In genomic region chr9:49403711-49404110, GRCm38 (mm10) we compare ENCODE assay signal across 25 mouse cellular contexts. TPM values are rescaled to one million over a fixed set of nuclear protein-coding genes. Genes with fewer than 3 reads are reported as not detected.
DNase-seq lines count a peak whose midpoint lies in the region; ATAC-seq and TF ChIP-seq lines count a peak whose summit lies in the region.
"Had no signal": no experiment of that assay in that cellular context is flagged by ENCODE, and none has a peak within 500 bp of the region (broad histone marks: within the 10 kb centered on the region; RNA-seq: fewer than 3 reads in every experiment).

No protein-coding gene starts in this region.

- TF ChIP-seq POLR2A in limb, embryonic 14.5 days (IDR thresholded peaks at IDR 0.05; ENCODE audit: borderline replicate concordance, extremely low read depth, insufficient read depth, insufficient read length): no peak
- no peak for TF ChIP-seq POLR2A in MEL (IDR thresholded peaks at IDR 0.05; ENCODE audit: control insufficient read depth in 1 of 2, insufficient read depth in 1 of 2, low read depth in 1 of 2, low read length in 2 of 2, poor library complexity in 1 of 2)

- H3K27me3 ChIP-seq in limb, embryonic 14.5 days (ENCODE audit: control insufficient read depth, insufficient read depth, low read length): no peaks in the 10 kb centered on the region
- H3K27me3 ChIP-seq in limb, embryonic 10.5 days (ENCODE audit: low read depth, poor library complexity, severe bottlenecking): no peaks in the 10 kb centered on the region
- no peaks in the 10 kb centered on the region; a peak in 1 of 4 replicates for H3K27me3 ChIP-seq in MEL (ENCODE audit: control insufficient read depth in 1 of 2, insufficient read depth in 2 of 2, low read length in 2 of 2)
- H3K27me3 ChIP-seq: embryonic facial prominence, embryonic 13.5 days; forebrain, embryonic 13.5 days; heart, embryonic 12.5 days; intestine, embryonic 15.5 days had no signal

- WGBS in limb, embryonic 14.5 days: 37% methylated on average over 2 of the region's 2 CpGs
- 75% methylated on average over 2 of the region's 2 CpGs for WGBS in limb, embryonic 10.5 days

- no peak overlapping the region for H3K27ac ChIP-seq in limb, embryonic 14.5 days (replicated peaks; ENCODE audit: low read depth, low read length)
- H3K27ac ChIP-seq in limb, embryonic 10.5 days: no peak overlapping the region
- no peak overlapping the region for H3K27ac ChIP-seq in MEL (ENCODE audit: control insufficient read depth, low read depth, low read length)
- no peak overlapping the region for H3K27ac ChIP-seq in layer of hippocampus, adult 2 months
- H3K27ac ChIP-seq: embryonic facial prominence, embryonic 13.5 days; forebrain, embryonic 13.5 days; hindbrain, embryonic 10.5 days; hindbrain, embryonic 14.5 days; intestine, embryonic 15.5 days had no signal

- no peak for TF ChIP-seq RAD21 in MEL (IDR thresholded peaks at IDR 0.05; ENCODE audit: low read depth, low read length)

- H3K4me3 ChIP-seq in limb, embryonic 14.5 days (replicated peaks; ENCODE audit: low read length): no peak overlapping the region
- no peak overlapping the region for H3K4me3 ChIP-seq in limb, embryonic 10.5 days
- no peak overlapping the region for H3K4me3 ChIP-seq in MEL (ENCODE audit: control insufficient read depth in 1 of 2, insufficient read depth in 1 of 2, low read depth in 2 of 2, low read length in 2 of 2)
- H3K4me3 ChIP-seq in layer of hippocampus, adult 2 months: no peak overlapping the region
- H3K4me3 ChIP-seq: embryonic facial prominence, embryonic 13.5 days; forebrain, embryonic 13.5 days; heart, embryonic 12.5 days; hindbrain, embryonic 10.5 days; intestine, embryonic 15.5 days had no signal

- H3K9me3 ChIP-seq in limb, embryonic 14.5 days (ENCODE audit: control insufficient read depth, low read length): no peaks in the 10 kb centered on the region
- no peaks in the 10 kb centered on the region for H3K9me3 ChIP-seq in limb, embryonic 10.5 days (replicated peaks)
- H3K9me3 ChIP-seq in MEL (replicated peaks; ENCODE audit: insufficient read depth, low read length): no peaks in the 10 kb centered on the region
- H3K9me3 ChIP-seq: embryonic facial prominence, embryonic 13.5 days; forebrain, embryonic 13.5 days; hindbrain, embryonic 10.5 days; intestine, embryonic 15.5 days had no signal

- ATAC-seq in limb, embryonic 14.5 days (ENCODE audit: low FRiP score, low read depth): no peak
- no peak for ATAC-seq in megakaryocyte-erythroid progenitor cell, adult 5-6 weeks (replicated peaks; ENCODE audit: low FRiP score, low TSS enrichment, poor library complexity, severe bottlenecking)
- ATAC-seq: forebrain, embryonic 13.5 days; intestine, embryonic 15.5 days had no signal

- TF ChIP-seq CTCF in MEL (IDR thresholded peaks at IDR 0.05 in 2 of 3, conservative IDR thresholded peaks at IDR 0.05 in 1 of 3; ENCODE audit: control insufficient read depth in 1 of 3, insufficient read depth in 1 of 3, low read depth in 2 of 3, low read length in 3 of 3, poor library complexity in 1 of 3, severe bottlenecking in 1 of 3): no peak
- no peak for TF ChIP-seq CTCF in layer of hippocampus, adult 2 months (conservative IDR thresholded peaks at IDR 0.05)

- TF ChIP-seq EP300 in MEL (IDR thresholded peaks at IDR 0.05; ENCODE audit: low read depth in 1 of 2, low read length in 2 of 2): no peak

- no peaks in the 10 kb centered on the region for H3K36me3 ChIP-seq in limb, embryonic 14.5 days (ENCODE audit: control insufficient read depth, insufficient read depth, low read length)
- no peaks in the 10 kb centered on the region for H3K36me3 ChIP-seq in limb, embryonic 10.5 days
- no peaks in the 10 kb centered on the region for H3K36me3 ChIP-seq in MEL (ENCODE audit: control insufficient read depth in 1 of 2, insufficient read depth in 2 of 2, low read length in 2 of 2)
- H3K36me3 ChIP-seq: embryonic facial prominence, embryonic 13.5 days; heart, embryonic 12.5 days; hindbrain, embryonic 10.5 days; intestine, embryonic 15.5 days had no signal

- no peaks in the 10 kb centered on the region for H3K4me1 ChIP-seq in limb, embryonic 14.5 days (ENCODE audit: control insufficient read depth, insufficient read depth, low read length)
- no peaks in the 10 kb centered on the region for H3K4me1 ChIP-seq in limb, embryonic 10.5 days
- H3K4me1 ChIP-seq in MEL (ENCODE audit: control insufficient read depth in 1 of 2, insufficient read depth in 2 of 2, low read length in 2 of 2): no peaks in the 10 kb centered on the region
- H3K4me1 ChIP-seq: embryonic facial prominence, embryonic 13.5 days; forebrain, embryonic 13.5 days; heart, embryonic 12.5 days; intestine, embryonic 15.5 days had no signal

- peak; percentile 63 for DNase-seq in limb, embryonic 14.5 days (ENCODE audit: low spot score)
- no peak for DNase-seq in limb, embryonic 10.5 days (ENCODE audit: low spot score)
- DNase-seq in MEL (ENCODE audit: low read depth, low spot score): peak; percentile 2
- peak; percentile 22 for DNase-seq in embryo, embryonic 11 days
- DNase-seq in layer of hippocampus, adult 2 months (ENCODE audit: low spot score in 2 of 2): no peak
- no peak for DNase-seq in gastrocnemius, postnatal 25 days
- DNase-seq: adrenal gland, adult 2 months; adrenal gland, postnatal 25 days; cerebellum, adult 11 months; cerebellum, adult 8-10 months; gastrocnemius, postnatal 14 days; kidney, adult 18-20 months had no signal

- no peaks in the 10 kb centered on the region for H3K79me2 ChIP-seq in MEL (ENCODE audit: control insufficient read depth, insufficient read depth, low read length, poor library complexity)

- no peak overlapping the region for H3K4me2 ChIP-seq in limb, embryonic 14.5 days (replicated peaks; ENCODE audit: low read depth, low read length, severe bottlenecking)
- H3K4me2 ChIP-seq: embryonic facial prominence, embryonic 13.5 days; forebrain, embryonic 13.5 days; heart, embryonic 12.5 days; hindbrain, embryonic 14.5 days; intestine, embryonic 15.5 days had no signal

- no peak overlapping the region for H3K9ac ChIP-seq in limb, embryonic 14.5 days (ENCODE audit: low read depth, low read length, severe bottlenecking)
- no peak overlapping the region for H3K9ac ChIP-seq in MEL (ENCODE audit: control insufficient read depth, low read depth, low read length, poor library complexity, severe bottlenecking)
- H3K9ac ChIP-seq: embryonic facial prominence, embryonic 13.5 days; forebrain, embryonic 13.5 days; heart, embryonic 12.5 days; hindbrain, embryonic 14.5 days; intestine, embryonic 15.5 days had no signal

TF ChIP-seq in MEL, 35 proteins besides CTCF, POLR2A, EP300 and RAD21:
- TF ChIP-seq NELFE (IDR thresholded peaks at IDR 0.05; ENCODE audit: low read depth, low read length) (no peak), ELF1 (IDR thresholded peaks at IDR 0.05; ENCODE audit: low read depth, low read length) (no peak), UBTF (IDR thresholded peaks at IDR 0.05; ENCODE audit: borderline replicate concordance, insufficient read depth, low read depth, low read length) (no peak), BHLHE40 (IDR thresholded peaks at IDR 0.05; ENCODE audit: borderline replicate concordance, low read depth, low read length) (no peak), ZMIZ1 (IDR thresholded peaks at IDR 0.05; ENCODE audit: low read depth, low read length) (no peak), TBP (IDR thresholded peaks at IDR 0.05; ENCODE audit: low read depth, low read length) (no peak), POLR2AphosphoS2 (IDR thresholded peaks at IDR 0.05; ENCODE audit: low read length) (no peak), GABPA (IDR thresholded peaks at IDR 0.05; ENCODE audit: low read depth, low read length) (no peak), USF1 (IDR thresholded peaks at IDR 0.05; ENCODE audit: low read depth, low read length) (no peak), ZKSCAN1 (IDR thresholded peaks at IDR 0.05; ENCODE audit: low read depth, low read length) (no peak), ETS1 (IDR thresholded peaks at IDR 0.05; ENCODE audit: low read depth, low read length) (no peak), TAL1 (IDR thresholded peaks at IDR 0.05; ENCODE audit: low read length) (no peak), POLR2AphosphoS5 (IDR thresholded peaks at IDR 0.05; ENCODE audit: borderline replicate concordance, low read depth, low read length) (no peak), CHD1 (IDR thresholded peaks at IDR 0.05; ENCODE audit: low read depth, low read length) (no peak), SIN3A (IDR thresholded peaks at IDR 0.05; ENCODE audit: low read length) (no peak)

RNA-seq across cellular contexts. Expression of gene Ankk1, which starts 23.1 kb away (rescaled TPM):
- 0.03 TPM in 1 of 2 replicates, not detected in the other for polyA plus RNA-seq in limb, embryonic 14.5 days (2012; rRNA removed)
- polyA plus RNA-seq in limb, embryonic 14.5 days (2014; fragmentation: Nextera tagmentation; extraction: Ambion mirVana): not detected in 2 replicates
- not detected in 2 replicates for polyA plus RNA-seq in limb, embryonic 10.5 days (2016; fragmentation: Nextera tagmentation; extraction: Ambion mirVana)
- not detected in 2 replicates for total RNA-seq in MEL (2012; rRNA removed)
- polyA plus RNA-seq in MEL (2012; ENCODE audit: insufficient read depth in 1 of 2, insufficient read length in 2 of 2, low read depth in 1 of 2, low replicate concordance in 2 of 2, missing spikeins in 1 of 2): not detected
- not detected for total RNA-seq in layer of hippocampus, adult 2 months (2021)
- total RNA-seq in megakaryocyte-erythroid progenitor cell, adult 5-6 weeks (2014; fragmentation: Nextera tagmentation): not detected in 2 replicates
- not detected in 2 replicates for total RNA-seq in megakaryocyte-erythroid progenitor cell, adult 5-6 weeks (2017)
- not detected for total RNA-seq in gastrocnemius, postnatal 25 days (2021)
- total RNA-seq: adrenal gland, adult 2 months; adrenal gland, postnatal 25 days; common myeloid progenitor, adult 5-6 weeks; gastrocnemius, postnatal 14 days; granulocyte monocyte progenitor cell, adult 5-6 weeks; heart, adult 8-10 months; heart, postnatal 25 days had no signal
- polyA plus RNA-seq: C2C12; embryonic facial prominence, embryonic 13.5 days; forebrain, embryonic 13.5 days; heart, embryonic 12.5 days; heart, embryonic 16.5 days; hindbrain, embryonic 10.5 days; hindbrain, embryonic 14.5 days; intestine, embryonic 15.5 days had no signal

Comparison
In these comparisons a context has a peak if more than half of its experiments do, and no peak if none do; other contexts are left out.
1. DNase-seq: peak in limb, embryonic 14.5 days (single experiment), MEL (single experiment) and embryo, embryonic 11 days (single experiment); none in limb, embryonic 10.5 days (single experiment), layer of hippocampus, adult 2 months (0 of 2) and gastrocnemius, postnatal 25 days (single experiment).